Mouse (Mus musculus) monocyte, adult 5-6 weeks (primary cell): ENCODE results near the gene Cbr3. TPM values are rescaled to one million over a fixed set of nuclear protein-coding genes. Genes with fewer than 3 reads are reported as not detected.
A peak's percentile ranks its signal among the peaks of the same experiment; 100 is the strongest.

Source experiments
- ATAC-seq: fragments of 153-309, 156-312 bp; replicated peaks from 2 replicates; pipeline ENCODE4 v1.8.0; 2017; ENCODE audit warnings: mild to moderate bottlenecking; ENCODE audit not compliant: low TSS enrichment, insufficient number of reproducible peaks, severe bottlenecking, poor library complexity, low FRiP score
- total RNA-seq: library from RNA; stranded (forward); fragments of 200-1000, 200-491, 200-594 nt; gene quantifications from 3 replicates; pipeline ENCODE4 v1.2.3, GENCODE M21; 2017

Gene Cbr3
- total RNA-seq, 1 experiment from 2014 or later, result 1.1 TPM

DNA sequence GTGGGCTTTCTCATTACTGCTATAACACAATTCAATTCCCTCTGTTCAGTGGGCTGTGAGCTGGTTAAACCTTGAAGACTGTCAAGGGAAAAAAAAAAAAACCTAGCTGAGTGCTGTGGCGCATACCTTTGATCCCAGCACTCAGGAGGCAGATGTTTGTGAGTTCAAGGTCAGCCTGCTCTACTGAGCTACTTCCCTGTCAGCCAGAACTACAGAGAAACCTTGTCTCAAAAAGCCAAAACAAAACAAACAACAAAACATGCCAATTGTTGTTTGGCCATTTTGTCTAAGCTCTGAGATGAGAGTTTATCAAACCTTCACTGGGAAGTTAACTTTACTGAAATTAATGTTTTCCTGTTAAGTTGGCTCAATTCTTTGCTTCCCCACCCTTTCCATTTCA lies 26.2 kb downstream of the Cbr3 start:
- ATAC-seq, result no peak

DNA sequence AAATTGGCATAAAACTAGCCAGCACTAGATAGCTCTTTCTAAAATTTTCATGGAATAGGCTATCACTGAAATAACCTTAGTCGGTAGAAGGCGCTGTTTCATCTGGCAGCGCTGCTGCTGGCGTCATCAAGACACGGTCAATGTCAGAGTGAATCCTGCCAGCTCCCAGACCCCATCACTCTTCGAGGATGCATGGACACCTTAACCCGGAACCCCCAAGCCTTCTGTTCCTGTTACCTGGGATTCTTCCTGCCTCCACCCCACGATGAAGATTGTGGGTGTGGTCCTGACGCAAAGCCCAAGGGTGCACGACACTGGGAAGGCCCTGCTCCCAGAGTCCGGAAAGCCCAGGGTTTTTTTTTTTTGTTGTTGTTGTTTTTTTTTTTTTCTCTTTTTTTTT lies 27.9 kb downstream of the Cbr3 start:
- ATAC-seq, result peak; percentile 62

- ATAC-seq, result peak; percentile 90
Measured at GRCm38 (mm10) chr16:93711411-93712188, 28.6 kb downstream of the Cbr3 start, which contains the start of gene Dop1b. Gene Dop1b (plus strand): TSS chr16:93711904.

DNA sequence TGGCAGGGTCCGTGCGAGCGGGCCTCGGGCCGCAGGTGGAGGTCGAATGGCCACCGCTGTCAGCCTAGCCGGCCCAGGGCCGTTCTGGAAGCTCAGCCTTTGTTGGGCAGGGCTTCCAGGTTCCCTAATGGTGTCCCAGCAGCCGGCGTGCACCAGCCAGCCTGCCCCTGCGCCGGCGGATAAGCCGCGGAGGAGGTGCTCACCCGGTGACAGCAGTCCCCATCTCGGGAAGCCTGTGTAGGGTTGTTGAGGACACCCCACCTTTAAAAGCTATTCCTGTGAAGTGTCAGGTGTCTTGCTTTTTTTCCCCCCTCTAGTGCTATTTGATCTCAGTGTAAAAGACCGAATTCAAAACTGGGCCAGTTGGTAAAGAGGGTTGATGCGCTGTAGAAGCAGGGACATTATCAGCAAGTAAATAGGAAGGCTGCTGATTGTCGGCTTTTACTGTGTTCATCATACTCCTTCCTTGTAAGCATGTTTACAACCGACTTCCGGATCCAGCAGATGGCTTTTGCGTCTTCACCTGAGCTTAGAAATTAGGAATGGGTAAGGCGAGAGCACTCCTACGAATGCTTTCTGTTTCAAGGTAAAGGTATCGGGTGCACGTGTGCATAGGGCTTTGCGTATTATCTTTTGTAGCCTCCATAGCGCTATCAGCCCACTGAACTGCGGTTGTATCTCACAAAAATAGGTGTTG lies 29.3 kb downstream of the Cbr3 start:
- no peak for ATAC-seq

DNA sequence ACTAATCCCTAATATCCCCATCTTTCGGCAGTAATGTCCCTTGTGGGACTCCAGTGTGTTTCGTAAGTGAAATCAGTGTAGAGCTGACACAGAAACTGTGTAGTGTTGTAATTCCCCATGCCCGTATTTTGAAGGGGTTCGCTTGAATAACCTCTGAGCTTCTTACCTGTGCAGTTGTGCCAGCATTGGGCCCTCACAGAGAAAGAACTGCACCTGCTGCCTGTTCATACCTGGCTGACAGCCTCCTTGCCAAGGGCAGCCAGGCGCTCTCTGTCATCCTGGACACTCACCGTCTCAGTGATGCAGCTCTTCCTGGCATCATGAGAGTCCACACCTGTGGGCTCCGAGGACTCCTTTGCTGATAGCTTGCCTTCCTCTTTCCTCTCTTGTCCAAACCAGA lies 30.0 kb downstream of the Cbr3 start:
- ATAC-seq, result no peak

- ATAC-seq, result no peak
Measured at GRCm38 (mm10) chr16:93714426-93714825, 31.4 kb downstream of the Cbr3 start.

DNA sequence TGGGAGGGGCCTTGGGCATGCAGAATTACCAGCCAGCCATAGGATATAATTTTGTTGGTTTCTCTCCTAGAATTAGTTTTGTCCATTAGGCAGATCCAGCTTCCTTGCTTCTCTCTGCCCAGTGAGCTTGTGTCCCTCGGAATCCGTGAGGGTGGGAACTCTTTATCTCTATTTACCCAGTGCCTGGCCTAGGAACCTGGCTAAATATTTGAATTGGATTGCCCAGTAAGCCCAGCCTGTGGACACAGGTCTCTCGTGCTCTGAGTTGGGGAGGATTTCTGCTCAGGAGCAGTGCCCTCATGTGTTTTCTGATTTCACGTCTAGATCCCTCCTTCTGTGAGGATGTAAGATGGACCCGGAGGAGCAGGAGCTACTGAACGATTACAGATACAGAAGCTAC lies 32.8 kb downstream of the Cbr3 start:
- ATAC-seq, result no peak

DNA sequence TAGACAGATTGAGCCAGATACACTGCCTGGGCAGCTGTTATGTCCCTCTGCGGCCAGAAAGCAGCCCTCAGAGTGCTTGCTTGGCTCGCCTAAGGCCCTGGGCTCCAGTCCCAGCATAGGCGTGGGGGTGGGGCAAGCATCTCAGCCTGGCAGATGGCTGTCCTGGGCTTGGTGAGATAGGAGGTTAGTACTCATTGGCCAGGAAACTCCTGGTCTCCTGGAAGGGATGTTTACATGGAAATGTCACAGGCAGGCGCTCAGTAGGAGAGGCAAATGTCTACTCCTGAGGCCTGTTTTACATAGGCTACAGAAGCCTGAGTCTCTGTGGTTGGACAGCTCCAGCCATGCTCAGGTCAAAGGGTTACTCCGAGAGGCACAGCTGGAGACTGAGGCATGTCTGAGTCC lies 34.3 kb downstream of the Cbr3 start:
- no peak for ATAC-seq

GRCm38 (mm10) chr16:93721771-93722170 lies 38.8 kb downstream of the Cbr3 start:
- ATAC-seq, result 0 out of 2 replicates have a peak, but pooled peaks have one; percentile 34

DNA sequence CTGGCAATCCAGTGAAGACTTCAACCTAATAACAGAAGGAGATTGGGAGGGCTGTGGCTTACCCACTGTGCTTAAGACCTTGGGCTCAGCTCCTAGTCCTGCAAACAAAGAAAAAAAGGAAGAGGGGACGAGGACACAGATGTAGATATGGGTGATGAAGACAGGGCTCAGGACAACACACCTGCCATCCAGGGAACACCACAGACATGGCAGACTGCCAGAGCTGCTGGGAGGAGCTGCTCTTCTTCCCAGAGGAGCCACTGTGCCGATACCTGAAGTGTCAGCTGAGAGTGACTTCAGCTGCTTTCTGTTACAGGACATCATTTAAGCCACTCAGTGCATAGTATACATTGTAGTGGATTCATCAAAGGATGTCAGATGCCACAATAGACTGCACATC lies 39.5 kb downstream of the Cbr3 start:
- no peak for ATAC-seq

DNA sequence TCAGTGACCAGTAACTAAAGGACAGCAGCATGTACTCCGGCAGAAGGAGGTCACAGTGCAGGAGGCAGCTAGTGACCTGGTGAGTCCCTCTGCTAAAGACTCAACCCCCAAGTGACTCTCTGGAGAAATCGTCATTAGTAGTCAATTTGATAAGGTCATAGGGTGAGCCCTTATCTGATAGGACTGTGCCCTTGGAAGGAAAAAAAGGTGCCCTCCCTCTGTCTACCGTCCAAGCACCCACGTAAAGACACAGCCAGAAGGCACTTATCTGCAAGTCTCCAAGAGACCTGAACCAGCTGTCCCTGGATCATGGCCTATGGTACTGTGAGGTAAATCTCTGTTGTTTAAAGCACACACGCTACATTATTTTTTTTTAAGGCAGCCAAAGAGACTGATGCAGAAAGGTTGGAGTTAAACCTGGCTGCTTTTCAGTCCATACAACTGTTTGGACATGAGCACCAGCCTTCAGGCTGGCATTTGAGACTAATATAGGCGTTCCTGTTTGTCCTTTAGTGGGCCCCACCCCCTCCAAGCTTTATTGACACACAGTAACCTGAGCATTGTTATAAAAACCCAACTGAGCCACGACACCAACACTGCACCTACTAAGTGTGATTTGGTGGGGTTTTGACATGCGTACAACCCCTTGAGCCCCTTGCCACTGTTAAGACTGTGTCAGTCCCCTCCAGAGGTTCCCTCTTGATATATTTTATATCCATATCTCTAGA lies 42.6 kb downstream of the Cbr3 start:
- ATAC-seq, result no peak

DNA sequence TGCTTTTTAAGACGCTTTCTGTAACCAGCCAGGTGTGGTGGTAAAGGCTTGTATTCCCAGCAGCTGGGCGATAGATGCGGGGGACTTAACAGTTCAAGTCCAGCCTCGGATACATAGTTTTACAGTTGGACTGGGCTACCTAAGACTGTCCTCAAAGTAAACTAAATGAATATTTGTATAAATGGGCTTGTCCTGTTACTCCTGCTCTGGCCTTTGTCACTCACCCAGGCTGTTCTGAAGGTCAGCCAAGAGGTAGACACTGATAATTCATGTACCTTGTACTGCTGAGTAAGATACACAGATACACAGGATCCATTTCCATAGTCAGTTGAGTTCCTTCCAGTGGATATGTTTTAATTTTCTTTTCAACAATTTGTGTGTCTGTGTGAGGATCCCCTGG lies 43.2 kb downstream of the Cbr3 start:
- no peak for ATAC-seq

- no peak for ATAC-seq
Measured at GRCm38 (mm10) chr16:93728676-93729075, 45.7 kb downstream of the Cbr3 start.

DNA sequence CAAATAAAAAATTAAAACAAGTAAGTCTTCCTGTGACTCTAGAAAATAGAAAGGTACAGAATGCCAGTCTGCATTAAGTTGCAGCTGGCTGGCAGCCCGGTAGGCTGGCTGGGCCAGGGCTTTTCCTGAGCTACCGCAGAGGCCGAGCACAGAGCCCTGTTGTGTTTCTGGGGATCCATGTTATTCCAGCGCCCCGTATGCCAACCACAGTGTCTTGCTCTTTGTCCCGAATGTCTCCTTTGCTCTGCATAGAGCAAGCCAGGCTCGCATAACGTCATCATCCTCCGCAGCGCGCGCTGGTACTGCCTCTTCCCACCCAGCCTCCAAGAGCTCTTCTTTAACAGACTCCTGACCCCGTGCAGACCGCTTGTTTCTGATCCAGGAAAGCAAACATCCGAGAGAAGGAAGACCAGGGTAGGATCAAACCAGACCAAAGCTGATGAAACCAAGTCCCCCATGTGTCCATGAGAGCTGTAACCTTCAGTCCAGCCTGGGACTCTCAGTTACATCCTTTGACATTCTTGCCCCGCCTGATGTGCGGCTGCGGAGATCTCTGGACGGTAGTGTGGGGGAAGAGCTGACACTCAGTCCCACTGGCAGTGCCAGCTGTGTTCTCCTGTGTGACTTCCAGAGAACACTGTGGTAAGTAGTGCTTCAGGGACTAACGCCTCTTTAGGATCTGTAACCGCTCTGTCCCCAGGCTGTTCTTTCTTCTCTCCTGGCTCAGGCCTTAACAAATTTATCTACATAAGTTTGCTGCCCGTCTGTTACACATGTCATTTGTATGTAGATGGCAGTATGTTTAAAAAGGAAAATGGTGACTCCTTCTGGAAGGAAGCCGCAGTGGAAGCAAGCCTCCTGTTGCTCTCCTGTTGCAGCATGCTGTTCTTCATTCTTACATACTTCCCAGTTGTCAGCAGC lies 47.0 kb downstream of the Cbr3 start:
- ATAC-seq, result no peak

DNA sequence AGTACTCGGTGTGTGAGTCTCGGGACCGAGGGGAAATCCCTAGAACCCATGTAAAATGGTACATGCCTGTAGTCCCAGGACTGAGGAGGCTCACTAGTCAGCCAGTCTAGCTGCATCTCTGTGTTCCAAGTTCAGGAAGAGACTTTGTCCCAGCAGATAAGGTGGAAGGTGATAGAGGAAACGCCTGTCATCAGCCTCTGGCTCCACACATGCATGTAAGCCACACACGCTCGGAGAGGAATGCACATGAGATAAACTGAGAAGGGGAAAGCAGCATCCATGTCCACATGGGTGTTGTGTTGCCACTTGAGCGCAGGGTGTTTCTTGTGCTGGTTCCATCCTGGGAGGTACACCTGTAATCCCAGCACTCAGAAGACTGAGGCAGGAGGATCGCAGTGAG lies 48.3 kb downstream of the Cbr3 start:
- ATAC-seq, result no peak

- no peak for ATAC-seq
Measured at GRCm38 (mm10) chr16:93732875-93733569, 50.0 kb downstream of the Cbr3 start.

- ATAC-seq, result no peak
Measured at GRCm38 (mm10) chr16:93739251-93739650, 56.2 kb downstream of the Cbr3 start.
